16 mouse cellular contexts compared by ENCODE assay signal in genomic region chr16:24225090-24225489, GRCm38 (mm10).
"Had no signal": no experiment of that assay in that cellular context is flagged by ENCODE, and none has a peak within 500 bp of the region (broad histone marks: within the 10 kb centered on the region; RNA-seq: fewer than 3 reads in every experiment).

No protein-coding gene starts in this region.

- H3K4me2 ChIP-seq: lung, embryonic 15.5 days; midbrain, embryonic 11.5 days; midbrain, embryonic 13.5 days; midbrain, embryonic 15.5 days; neural tube, embryonic 12.5 days; stomach, embryonic 15.5 days had no signal

- H3K27me3 ChIP-seq: lung, embryonic 15.5 days; megakaryocyte, embryonic 14.5 days; midbrain, embryonic 13.5 days; midbrain, embryonic 15.5 days; neural tube, embryonic 12.5 days; stomach, embryonic 15.5 days had no signal

- H3K27ac ChIP-seq: lung, embryonic 15.5 days; macrophage; midbrain, embryonic 13.5 days; midbrain, embryonic 15.5 days; neural tube, embryonic 12.5 days; stomach, embryonic 15.5 days; stomach, postnatal 0 days had no signal

- H3K4me3 ChIP-seq: lung, embryonic 15.5 days; megakaryocyte, embryonic 14.5 days; midbrain, embryonic 13.5 days; midbrain, embryonic 15.5 days; neural tube, embryonic 12.5 days; stomach, embryonic 15.5 days had no signal

- H3K4me1 ChIP-seq: lung, embryonic 15.5 days; midbrain, embryonic 13.5 days; midbrain, embryonic 15.5 days; stomach, embryonic 15.5 days had no signal

- H3K36me3 ChIP-seq: lung, embryonic 15.5 days; midbrain, embryonic 13.5 days; midbrain, embryonic 15.5 days; neural tube, embryonic 12.5 days; stomach, embryonic 15.5 days had no signal

- DNase-seq: lung, adult 2 months; lung, postnatal 14 days; lung, postnatal 36 days; right cerebral cortex, postnatal 14 days; thymus, adult 2 months; thymus, postnatal 25 days had no signal

- ATAC-seq: lung, postnatal 0 days; midbrain, embryonic 13.5 days; midbrain, embryonic 15.5 days had no signal

- H3K9ac ChIP-seq: lung, embryonic 15.5 days; midbrain, embryonic 13.5 days; midbrain, embryonic 15.5 days; neural tube, embryonic 12.5 days; stomach, embryonic 15.5 days had no signal

- H3K9me3 ChIP-seq: lung, embryonic 15.5 days; megakaryocyte, embryonic 14.5 days; midbrain, embryonic 13.5 days; midbrain, embryonic 15.5 days; neural tube, embryonic 12.5 days; stomach, embryonic 15.5 days had no signal
